Mouse (Mus musculus): ENCODE data around the gene Fam187b. TPM values are rescaled to one million over a fixed set of nuclear protein-coding genes. Genes with fewer than 3 reads are reported as not detected.

Gene Fam187b
- polyA plus RNA-seq, 1 experiment from 2014 or later, result 8.8 TPM

- no peak for ATAC-seq (ENCODE audit: insufficient read depth, low FRiP score)
- WGBS, result 82% methylated on average over 4 of the region's 4 CpGs
- H3K4me3 ChIP-seq (replicated peaks; ENCODE audit: low read length), result no peak overlapping the region
Measured at GRCm38 (mm10) chr7:31039011-31039410, 65.4 kb downstream of the Fam187b start.

More at GRCm38 (mm10) chr7:31039011-31039410, 65.4 kb downstream of the Fam187b start:
- Histone ChIP-seq H3K4me1 (ENCODE audit: control insufficient read depth, insufficient read depth, low read length) (peaks cover 11% of the 10 kb centered on the region; the same call in 1 of the 2 replicates), H3K36me3 (ENCODE audit: control insufficient read depth, insufficient read depth, low read length) (no peaks in the 10 kb centered on the region), H3K27ac (ENCODE audit: low read length) (no peak overlapping the region), H3K4me2 (ENCODE audit: low read depth, low read length) (no peak overlapping the region), H3K27me3 (ENCODE audit: control insufficient read depth, insufficient read depth, low read length) (peaks cover 1% of the 10 kb centered on the region; the same call in 1 of the 2 replicates), H3K9ac (ENCODE audit: low read length) (no peak overlapping the region), H3K9me3 (replicated peaks; ENCODE audit: control insufficient read depth, low read length) (no peaks in the 10 kb centered on the region)

Other genes starting within 250 kb of the Fam187b start
- 215 and 232 TPM in 2 replicates for gene Tmem147, start 244.2 kb upstream of the Fam187b start, polyA plus RNA-seq (2015; fragmentation: Nextera tagmentation; extraction: Ambion mirVana)
- gene Gapdhs, start 230.1 kb upstream of the Fam187b start, polyA plus RNA-seq (2015; fragmentation: Nextera tagmentation; extraction: Ambion mirVana), result 0.28 and 0.40 TPM in 2 replicates
- gene Sbsn, start 222.3 kb upstream of the Fam187b start, polyA plus RNA-seq (2015; fragmentation: Nextera tagmentation; extraction: Ambion mirVana), result 62.5 and 98.8 TPM in 2 replicates
- 391 and 628 TPM in 2 replicates for gene Dmkn, start 210.0 kb upstream of the Fam187b start, polyA plus RNA-seq (2015; fragmentation: Nextera tagmentation; extraction: Ambion mirVana)
- gene Krtdap, start 185.9 kb upstream of the Fam187b start, polyA plus RNA-seq (2015; fragmentation: Nextera tagmentation; extraction: Ambion mirVana), result 767 and 1,136 TPM in 2 replicates
- 8.2 and 11.6 TPM in 2 replicates for gene Ffar2, start 150.0 kb upstream of the Fam187b start, polyA plus RNA-seq (2015; fragmentation: Nextera tagmentation; extraction: Ambion mirVana)
- 0.44 and 0.47 TPM in 2 replicates for gene Ffar3, start 117.6 kb upstream of the Fam187b start, polyA plus RNA-seq (2015; fragmentation: Nextera tagmentation; extraction: Ambion mirVana)
- 0.17 TPM in 2 replicates for gene Ffar1, start 112.2 kb upstream of the Fam187b start, polyA plus RNA-seq (2015; fragmentation: Nextera tagmentation; extraction: Ambion mirVana)
- gene Cd22, start 93.4 kb upstream of the Fam187b start, polyA plus RNA-seq (2015; fragmentation: Nextera tagmentation; extraction: Ambion mirVana), result 0.08 and 0.29 TPM in 2 replicates
- 0.35 and 0.45 TPM in 2 replicates for gene Mag, start 58.9 kb upstream of the Fam187b start, polyA plus RNA-seq (2015; fragmentation: Nextera tagmentation; extraction: Ambion mirVana)
- gene Hamp2, start 49.1 kb upstream of the Fam187b start, polyA plus RNA-seq (2015; fragmentation: Nextera tagmentation; extraction: Ambion mirVana), result not detected in 2 replicates
- gene Hamp, start 29.8 kb upstream of the Fam187b start, polyA plus RNA-seq (2015; fragmentation: Nextera tagmentation; extraction: Ambion mirVana), result 0.90 and 1.1 TPM in 2 replicates
- 12.8 and 16.0 TPM in 2 replicates for gene Usf2, start 17.0 kb upstream of the Fam187b start, polyA plus RNA-seq (2015; fragmentation: Nextera tagmentation; extraction: Ambion mirVana)
- gene Lsr, start 326 bp upstream of the Fam187b start, polyA plus RNA-seq (2015; fragmentation: Nextera tagmentation; extraction: Ambion mirVana), result 99.6 and 107 TPM in 2 replicates
- gene Fxyd5, start 68.7 kb downstream of the Fam187b start, polyA plus RNA-seq (2015; fragmentation: Nextera tagmentation; extraction: Ambion mirVana), result 28.0 and 31.0 TPM in 2 replicates
- 22.2 and 25.8 TPM in 2 replicates for gene Fxyd7, start 77.7 kb downstream of the Fam187b start, polyA plus RNA-seq (2015; fragmentation: Nextera tagmentation; extraction: Ambion mirVana)
- 127 and 129 TPM in 2 replicates for gene Fxyd1, start 83.4 kb downstream of the Fam187b start, polyA plus RNA-seq (2015; fragmentation: Nextera tagmentation; extraction: Ambion mirVana)
- 0.92 and 1.7 TPM in 2 replicates for gene Lgi4, start 85.6 kb downstream of the Fam187b start, polyA plus RNA-seq (2015; fragmentation: Nextera tagmentation; extraction: Ambion mirVana)
- gene Fxyd3, start 102.9 kb downstream of the Fam187b start, polyA plus RNA-seq (2015; fragmentation: Nextera tagmentation; extraction: Ambion mirVana), result 497 and 614 TPM in 2 replicates
- 35.7 and 36.0 TPM in 2 replicates for gene Hpn, start 141.5 kb downstream of the Fam187b start, polyA plus RNA-seq (2015; fragmentation: Nextera tagmentation; extraction: Ambion mirVana)
- 0.80 and 1.4 TPM in 2 replicates for gene Scn1b, start 153.2 kb downstream of the Fam187b start, polyA plus RNA-seq (2015; fragmentation: Nextera tagmentation; extraction: Ambion mirVana)
- 56.7 and 57.9 TPM in 2 replicates for gene Gramd1a, start 182.1 kb downstream of the Fam187b start, polyA plus RNA-seq (2015; fragmentation: Nextera tagmentation; extraction: Ambion mirVana)